Mouse (Mus musculus): ENCODE measurements around the gene Gpkow.
"Not testable (repeated sequence)": the region's sequence is repeated elsewhere in the genome, so short reads cannot be mapped to it uniquely, and the experiment has no call there.

The Gpkow gene

DNA sequence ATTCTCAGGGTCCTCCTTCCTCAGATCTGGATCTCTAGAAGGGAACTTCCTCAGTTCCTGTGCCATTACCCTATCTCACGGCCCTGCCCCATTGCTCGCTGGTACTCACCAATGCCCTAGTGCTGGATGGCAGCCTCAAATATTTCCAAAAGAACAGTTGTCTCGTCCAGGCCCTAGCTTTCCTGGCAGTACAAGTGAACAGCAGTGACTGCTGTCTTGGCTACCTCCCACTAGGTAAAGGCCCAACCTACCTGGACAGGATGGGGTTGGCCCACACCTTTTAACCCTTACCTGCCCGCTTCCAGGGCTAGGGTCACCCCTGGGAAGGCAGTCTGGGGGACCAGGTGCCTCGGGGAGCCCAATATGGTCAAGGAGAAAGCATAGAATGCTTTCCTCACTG is 44.2 kb downstream of the Gpkow start:
- ATAC-seq (ENCODE audit: insufficient number of reproducible peaks, low FRiP score, low TSS enrichment), result peak; percentile 42; the same call in 1 of the 2 replicates

DNA sequence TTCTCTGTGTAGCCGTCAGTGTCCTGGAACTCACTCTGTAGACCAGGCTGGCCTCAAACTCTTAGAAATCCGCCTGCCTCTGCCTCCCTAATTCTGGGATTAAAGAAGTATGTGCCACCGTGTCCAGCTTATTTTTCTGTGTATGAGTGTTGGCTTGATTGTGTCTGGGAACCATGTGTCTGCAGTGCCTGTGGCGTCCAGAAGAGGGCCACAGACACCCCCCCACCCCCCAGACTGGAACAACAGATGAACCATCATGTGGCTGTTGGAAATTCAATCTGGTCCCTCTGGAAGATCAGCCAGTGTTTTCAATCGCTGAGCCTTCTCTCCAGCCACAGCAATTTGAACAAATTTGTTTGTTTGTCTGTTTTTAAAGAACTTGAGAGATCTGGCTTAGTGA is 46.5 kb downstream of the Gpkow start:
- ATAC-seq (ENCODE audit: insufficient number of reproducible peaks, low FRiP score, low TSS enrichment), result no peak

DNA sequence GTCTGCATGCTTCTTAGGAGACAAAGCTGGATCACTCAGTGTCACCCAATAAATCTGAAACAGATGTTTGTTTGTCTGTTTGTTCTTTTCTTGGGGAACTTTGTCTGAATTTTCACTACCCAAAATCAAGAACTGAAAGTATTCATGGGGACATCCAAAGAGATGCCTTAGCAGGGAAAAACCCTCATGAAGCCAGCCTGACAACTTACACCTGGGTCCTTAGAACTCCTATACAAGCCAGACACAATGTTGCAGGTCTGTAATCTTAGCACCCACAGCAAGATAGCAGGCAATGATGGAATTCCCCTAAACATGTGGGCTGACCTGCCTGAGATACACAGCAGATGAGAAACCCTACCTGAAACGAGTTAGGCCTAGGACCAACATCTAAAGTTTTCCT is 48.0 kb downstream of the Gpkow start:
- no peak for ATAC-seq (ENCODE audit: insufficient number of reproducible peaks, low FRiP score, low TSS enrichment)

DNA sequence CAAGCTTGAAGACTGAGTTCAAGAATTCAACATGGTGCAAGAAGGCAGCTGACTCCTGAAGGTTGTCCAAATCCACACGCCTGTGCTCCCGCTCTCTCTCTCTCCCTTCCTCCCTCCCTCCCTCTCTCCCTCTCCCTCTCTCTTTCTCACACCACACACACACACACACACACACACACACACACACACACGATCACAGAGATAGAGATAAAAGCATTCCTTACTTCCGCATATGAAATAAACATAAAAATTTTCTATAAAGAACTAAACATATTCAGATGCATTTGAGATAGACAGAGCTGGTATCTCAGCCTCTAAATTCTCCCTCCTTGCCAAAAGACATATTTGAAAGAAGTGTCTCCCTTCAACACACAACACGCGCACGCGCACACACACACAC is 48.5 kb downstream of the Gpkow start:
- ATAC-seq (ENCODE audit: insufficient number of reproducible peaks, low FRiP score, low TSS enrichment), result no peak

DNA sequence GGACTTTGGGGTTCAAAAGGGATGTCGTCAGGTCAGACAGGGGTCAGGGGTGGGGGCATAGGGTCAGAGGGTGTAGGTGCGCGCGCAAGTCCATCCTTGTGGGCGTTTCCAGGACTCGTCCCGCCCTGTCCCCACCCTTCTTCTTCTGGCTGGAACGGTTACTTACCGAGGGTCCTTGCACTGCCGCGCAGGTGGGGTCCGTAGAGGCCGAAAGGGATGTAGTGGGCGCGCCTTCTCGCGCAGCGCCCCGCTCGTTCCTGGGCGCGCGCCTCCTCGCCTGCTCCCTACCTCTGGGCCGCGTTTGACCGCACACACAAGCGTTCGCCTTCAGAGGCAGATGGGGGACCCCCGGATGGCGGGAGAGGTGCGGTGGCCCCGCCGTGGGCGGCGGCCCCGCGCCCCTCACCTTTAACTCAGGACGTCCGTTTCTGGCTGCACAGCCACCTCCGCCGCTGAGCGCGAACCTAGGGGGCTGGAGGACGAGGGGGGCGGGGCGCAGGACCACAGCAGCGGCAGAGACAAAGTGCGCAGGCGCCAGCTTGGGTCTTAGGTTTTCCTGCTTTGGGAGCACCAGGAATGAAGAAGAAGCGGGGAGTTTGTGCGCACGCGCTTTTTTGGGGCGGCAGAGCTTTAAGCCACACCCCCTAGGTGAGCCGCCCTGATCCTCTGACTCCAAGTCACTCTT is 53.6 kb downstream of the Gpkow start, which contains the start of gene Ccdc120:
Gene Ccdc120, minus strand, starts transcription at position 474 of the 685 bp plus-strand sequence.
- peak; percentile 93 for ATAC-seq (ENCODE audit: insufficient number of reproducible peaks, low FRiP score, low TSS enrichment)

DNA sequence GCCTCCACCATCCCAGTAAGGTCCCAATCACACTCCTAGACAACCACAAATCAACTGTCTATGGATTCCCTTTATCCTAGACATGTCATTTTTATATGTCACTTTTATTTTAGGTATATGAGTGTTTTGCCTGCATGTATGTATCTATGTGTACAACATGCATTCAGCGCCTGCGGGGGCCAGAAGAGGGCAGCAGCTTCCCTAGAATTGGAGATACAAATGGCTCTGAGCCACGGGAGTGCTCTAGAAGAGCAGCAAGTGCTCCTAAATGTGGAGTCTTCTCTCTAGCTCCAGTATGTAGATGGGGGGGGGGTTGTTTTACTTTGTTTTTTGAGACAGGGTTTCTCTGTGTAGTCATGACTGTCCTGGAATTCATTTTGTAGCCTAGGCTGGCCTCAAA is 56.7 kb downstream of the Gpkow start:
- not testable (repeated sequence) for ATAC-seq (ENCODE audit: insufficient number of reproducible peaks, low FRiP score, low TSS enrichment)

Data from cerebellum, adult (tissue).